Mouse (Mus musculus) heart, embryonic 14.5 days (tissue): ENCODE data around the gene Ccdc187. TPM values are rescaled to one million over a fixed set of nuclear protein-coding genes. Genes with fewer than 3 reads are reported as not detected.

ENCODE experiments used
- ATAC-seq: fragments of 200-750 bp; cut with Nextera tagmentation; 2 replicates; pipeline ENCODE4 v1.8.0; 2017; ENCODE audit warnings: low read depth, moderate TSS enrichment; ENCODE audit not compliant: insufficient number of reproducible peaks, insufficient read depth, low FRiP score
- H3K27ac ChIP-seq, 2 experiments: fragments of 200-500 bp in 1 of 2; fragments of 300-500 bp in 1 of 2; sonication (generic) in 1 of 2; replicated peaks in 1 of 2; 2 replicates each; pipeline ENCODE4 v1.5.1; 2012 to 2014; ENCODE audit warnings: low read depth in 2 of 2, low read length in 2 of 2, control low read depth in 1 of 2, mild to moderate bottlenecking in 1 of 2, mixed read lengths in 1 of 2; ENCODE audit not compliant: control insufficient read depth in 1 of 2, insufficient read depth in 1 of 2
- H3K27me3 ChIP-seq: fragments of 300-500 bp; sonication (generic); 2 replicates; pipeline ENCODE4 v1.6.1; 2014; ENCODE audit warnings: mild to moderate bottlenecking, low read length, control low read depth; ENCODE audit not compliant: control insufficient read depth, insufficient read depth
- H3K36me3 ChIP-seq: fragments of 300-500 bp; sonication (generic); 2 replicates; pipeline ENCODE4 v1.6.1; 2014; ENCODE audit warnings: mild to moderate bottlenecking, control low read depth, low read length, mixed read lengths; ENCODE audit not compliant: control insufficient read depth, insufficient read depth
- H3K4me1 ChIP-seq, 2 experiments: fragments of 200-500 bp in 1 of 2; fragments of 300-500 bp in 1 of 2; sonication (generic) in 1 of 2; 2 replicates each; pipeline ENCODE4 v1.6.1; 2012 to 2014; ENCODE audit warnings: low read length in 2 of 2, control low read depth in 1 of 2, mixed read lengths in 1 of 2; ENCODE audit not compliant: control insufficient read depth in 2 of 2, insufficient read depth in 2 of 2
- H3K4me2 ChIP-seq: fragments of 300-500 bp; sonication (generic); 2 replicates; pipeline ENCODE4 v1.6.1; 2014; ENCODE audit warnings: mild to moderate bottlenecking, low read length
- H3K4me3 ChIP-seq, 2 experiments: fragments of 200-500 bp in 1 of 2; fragments of 300-500 bp in 1 of 2; sonication (generic) in 1 of 2; 2 replicates each; pipeline ENCODE4 v1.5.1; 2012 to 2014; ENCODE audit warnings: low read length in 2 of 2, mild to moderate bottlenecking in 2 of 2, control low read depth in 1 of 2, low read depth in 1 of 2, moderate library complexity in 1 of 2; ENCODE audit not compliant: control insufficient read depth in 1 of 2, insufficient read depth in 1 of 2
- H3K9ac ChIP-seq: fragments of 300-500 bp; sonication (generic); 2 replicates; pipeline ENCODE4 v1.6.1; 2014; ENCODE audit warnings: mild to moderate bottlenecking, low read length
- H3K9me3 ChIP-seq: fragments of 300-500 bp; sonication (generic); 2 replicates; pipeline ENCODE4 v1.6.1; 2016; ENCODE audit warnings: low read length, control low read depth; ENCODE audit not compliant: control insufficient read depth
- WGBS: fragments of 180-500 bp; shearing (Covaris S2); extraction: QIAGEN DNeasy Blood & Tissue Kit; methylation state at CpG from one replicate; pipeline ENCODE4 v1.1.7; 2014; 5-methylcytosine and 5-hydroxymethylcytosine counted together
- polyA plus RNA-seq: library from polyadenylated mRNA; unstranded; fragments of >200 nt; fragmentation: Nextera tagmentation; extraction: Ambion mirVana; gene quantifications from 2 replicates; pipeline ENCODE4 v1.2.1, GENCODE M21; 2014

The Ccdc187 gene
- polyA plus RNA-seq, 1 experiment from 2014 or later: 0.16 TPM

DNA sequence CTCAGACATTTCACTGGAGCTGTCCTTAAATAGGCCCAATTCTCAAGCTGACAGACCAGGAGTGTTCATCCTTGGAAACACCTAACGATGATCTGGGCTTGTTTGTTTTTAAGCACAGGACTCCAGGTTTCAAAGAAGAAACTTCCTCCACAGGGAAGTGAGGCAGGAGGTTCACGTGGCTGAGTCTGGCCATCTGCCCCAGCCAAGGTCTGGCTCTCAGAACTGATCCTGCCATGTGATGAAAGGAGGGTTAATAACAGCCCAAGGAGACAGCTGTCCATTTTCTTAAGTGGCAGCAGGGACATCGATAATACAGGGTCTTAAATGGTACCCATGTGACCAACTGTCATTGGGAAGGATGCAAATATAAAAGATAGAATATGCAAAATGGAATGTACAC is 84.8 kb downstream of the Ccdc187 start:
- 85% methylated on average over 3 of the region's 3 CpGs for WGBS

DNA sequence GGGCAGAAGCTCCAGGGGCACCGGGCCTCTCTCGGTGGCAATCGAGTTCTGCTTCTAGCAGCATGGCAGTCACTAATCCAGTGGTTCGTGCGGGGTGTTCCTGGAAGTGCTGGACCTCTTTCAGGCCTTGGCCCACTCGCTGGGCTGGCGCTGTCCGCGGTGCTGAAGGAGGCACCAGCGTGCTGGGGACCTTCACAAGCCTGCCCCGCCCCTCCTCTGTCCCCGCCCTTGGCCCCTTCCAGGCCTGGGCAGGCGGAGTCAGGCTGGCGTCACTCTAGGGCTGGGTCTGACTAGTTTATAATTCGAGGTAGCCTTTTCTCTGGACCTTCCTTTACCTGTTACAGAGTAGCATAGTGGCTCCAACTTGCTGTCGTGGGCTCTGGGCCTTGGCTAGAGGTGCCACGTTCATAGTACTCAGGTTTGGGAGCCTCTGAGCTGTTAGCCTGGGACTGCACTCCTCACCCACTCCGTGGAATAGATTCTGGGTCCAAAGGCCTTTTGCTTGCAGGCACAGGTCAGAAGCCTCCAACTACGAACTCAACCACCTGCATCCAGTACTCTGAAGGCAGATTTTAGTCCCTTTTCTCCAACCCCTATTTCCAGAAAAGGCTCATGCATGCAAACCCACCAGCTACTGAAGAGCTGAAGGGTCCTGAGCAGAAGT is 86.1 kb downstream of the Ccdc187 start, which contains the start of gene Lhx3:
Gene Lhx3 (minus strand): TSS at position 164 of the 664 bp plus-strand sequence.
- peaks cover 37% of the 10 kb centered on the region for H3K36me3 ChIP-seq
- WGBS: 6% methylated on average over 18 of the region's 19 CpGs
- H3K27ac ChIP-seq: no peak within 1 kb of the TSS
- H3K9ac ChIP-seq: no peak within 1 kb of the TSS
- peaks cover 48% of the 10 kb centered on the region for H3K27me3 ChIP-seq
- no peaks in the 10 kb centered on the region for H3K9me3 ChIP-seq
- peak; percentile 64; the same call in 1 of the 2 replicates for ATAC-seq
- H3K4me2 ChIP-seq: no peak within 1 kb of the TSS
- H3K4me1 ChIP-seq: no peaks in the 10 kb centered on the region; a peak in 1 of 4 replicates
- no peak within 1 kb of the TSS for H3K4me3 ChIP-seq

More for the DNA sequence above, 84.8 kb downstream of the Ccdc187 start:
- no peak for ATAC-seq
- peaks cover 43% of the 10 kb centered on the region for H3K36me3 ChIP-seq
- no peaks in the 10 kb centered on the region for H3K9me3 ChIP-seq
- H3K4me2 ChIP-seq: no peak overlapping the region
- H3K4me3 ChIP-seq: no peak overlapping the region
- no peak overlapping the region for H3K9ac ChIP-seq
- no peak overlapping the region for H3K27ac ChIP-seq
- H3K4me1 ChIP-seq: peaks cover 0 to 1% of the 10 kb centered on the region in 2 experiments; a peak in 2 of 4 replicates
- peaks cover 34% of the 10 kb centered on the region for H3K27me3 ChIP-seq

DNA sequence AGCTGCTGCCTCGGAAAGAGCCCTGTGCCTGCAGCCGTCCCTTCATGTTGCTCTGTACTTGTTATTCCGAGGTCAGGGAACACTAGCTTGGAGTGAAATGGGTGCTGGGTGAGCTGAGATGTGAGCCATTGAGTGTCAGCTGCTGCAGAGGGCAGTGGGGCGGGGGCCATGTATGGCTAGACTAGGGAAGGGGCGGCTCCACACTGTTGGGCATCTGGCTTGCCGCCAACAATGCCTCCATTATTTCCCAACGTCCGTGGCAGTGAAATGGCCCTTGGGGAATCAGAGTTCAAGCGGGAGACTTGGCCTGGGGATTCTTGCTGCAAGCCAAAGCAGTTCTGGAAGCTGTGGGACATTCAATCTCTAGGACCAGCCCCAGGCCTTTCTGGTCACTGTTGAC is 86.8 kb downstream of the Ccdc187 start:
- 13% methylated on average over 9 of the region's 9 CpGs for WGBS
- H3K9ac ChIP-seq: no peak overlapping the region
- peaks cover 31% of the 10 kb centered on the region for H3K36me3 ChIP-seq
- H3K4me2 ChIP-seq: no peak overlapping the region
- H3K4me1 ChIP-seq: peaks cover 0 to 3% of the 10 kb centered on the region in 2 experiments; a peak in 2 of 4 replicates
- H3K9me3 ChIP-seq: no peaks in the 10 kb centered on the region
- H3K4me3 ChIP-seq: no peak overlapping the region
- ATAC-seq: no peak
- H3K27ac ChIP-seq: no peak overlapping the region
- peaks cover 54% of the 10 kb centered on the region for H3K27me3 ChIP-seq

DNA sequence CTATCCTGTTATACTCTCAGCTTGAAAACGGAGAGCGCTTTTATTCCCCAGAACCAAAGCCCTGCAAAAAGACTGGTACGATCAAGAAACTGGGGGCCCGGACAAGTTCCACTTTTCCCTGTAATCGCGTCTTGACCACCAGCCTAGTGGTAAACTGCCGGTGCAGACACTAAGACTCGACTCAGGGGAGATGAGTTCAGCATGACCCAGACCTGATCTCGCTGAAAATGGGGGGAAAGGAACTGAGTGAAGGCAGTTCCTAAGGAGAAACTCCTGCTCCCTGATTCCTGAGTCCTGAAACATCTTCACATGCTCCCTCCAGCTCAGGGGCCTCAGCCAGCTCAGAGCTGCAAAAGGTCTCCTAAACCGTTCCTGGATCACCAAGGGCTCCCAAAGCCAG is 88.6 kb downstream of the Ccdc187 start:
- no peak overlapping the region for H3K4me2 ChIP-seq
- H3K9ac ChIP-seq: no peak overlapping the region
- no peak overlapping the region for H3K4me3 ChIP-seq
- H3K36me3 ChIP-seq: peaks cover 13% of the 10 kb centered on the region
- peaks cover 72% of the 10 kb centered on the region for H3K27me3 ChIP-seq
- ATAC-seq: no peak
- no peaks in the 10 kb centered on the region for H3K9me3 ChIP-seq
- peaks cover 0 to 3% of the 10 kb centered on the region in 2 experiments; a peak in 2 of 4 replicates for H3K4me1 ChIP-seq
- no peak overlapping the region for H3K27ac ChIP-seq
- WGBS: 17% methylated on average over 10 of the region's 10 CpGs

DNA sequence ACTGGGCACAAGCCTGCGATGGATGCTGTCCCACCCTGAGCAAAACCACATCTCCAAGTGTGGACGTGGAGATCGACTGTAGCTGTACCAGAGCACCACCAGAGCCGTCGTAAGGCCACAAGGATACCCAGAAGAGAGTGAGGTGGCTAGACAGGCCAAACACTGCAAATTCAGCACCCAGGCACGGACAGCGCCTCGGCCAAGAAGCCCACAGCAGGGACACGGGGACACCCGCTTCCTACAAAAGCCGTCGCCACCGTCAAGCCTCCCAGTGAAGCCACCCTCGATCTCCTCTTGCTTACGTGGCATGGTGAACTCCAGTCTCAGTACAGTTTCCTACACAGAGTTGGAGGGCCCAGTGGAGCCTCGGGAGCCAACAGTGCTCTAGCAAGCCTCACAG is 89.2 kb downstream of the Ccdc187 start:
- Histone ChIP-seq H3K4me3 (no peak overlapping the region), H3K9ac (no peak overlapping the region), H3K27me3 (peaks cover 79% of the 10 kb centered on the region), H3K4me1 (peaks cover 0 to 3% of the 10 kb centered on the region in 2 experiments; a peak in 2 of 4 replicates), H3K27ac (no peak overlapping the region), H3K9me3 (no peaks in the 10 kb centered on the region), H3K4me2 (no peak overlapping the region), H3K36me3 (peaks cover 6% of the 10 kb centered on the region; the same call in 1 of the 2 replicates)
- WGBS: 2% methylated on average over 16 of the region's 16 CpGs
- no peak for ATAC-seq

DNA sequence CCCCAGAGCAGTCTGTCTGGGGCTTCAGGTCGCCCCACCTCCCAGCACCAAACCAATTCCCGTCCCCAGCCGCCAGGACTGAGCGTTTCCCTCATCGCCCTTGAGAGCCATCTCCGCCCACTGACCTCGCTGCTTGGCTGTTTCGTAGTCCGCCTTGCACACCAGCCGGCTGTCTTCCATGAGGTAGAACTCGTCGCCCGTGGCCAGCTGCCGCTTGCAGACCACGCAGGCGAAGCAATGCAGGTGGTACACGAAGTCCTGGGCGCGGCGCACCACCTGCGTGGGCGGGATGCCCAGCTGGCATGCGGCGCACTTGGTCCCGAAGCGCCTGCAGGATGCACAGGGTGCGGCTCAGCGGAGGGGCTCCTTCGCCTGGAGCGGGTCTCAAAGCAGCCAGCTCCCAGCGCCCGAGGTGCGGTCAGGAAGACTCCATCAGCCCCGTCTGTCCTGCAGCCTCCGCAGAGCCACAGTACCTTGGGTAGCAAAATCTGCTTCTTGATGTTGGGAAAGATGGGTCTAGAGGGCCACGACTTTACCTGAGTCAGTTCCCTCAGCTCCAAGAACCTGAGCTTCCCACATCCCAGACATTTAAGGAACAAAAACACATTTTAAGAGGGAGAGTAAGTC is 91.4 kb downstream of the Ccdc187 start:
- Histone ChIP-seq H3K27ac (no peak overlapping the region), H3K4me3 (no peak overlapping the region), H3K9ac (no peak overlapping the region), H3K36me3 (no peaks in the 10 kb centered on the region), H3K27me3 (peaks cover 100% of the 10 kb centered on the region), H3K4me2 (no peak overlapping the region), H3K9me3 (no peaks in the 10 kb centered on the region), H3K4me1 (peaks cover 7 to 11% of the 10 kb centered on the region in 2 experiments)
- under 1% methylated on average over 36 of the region's 36 CpGs for WGBS
- ATAC-seq: no peak

DNA sequence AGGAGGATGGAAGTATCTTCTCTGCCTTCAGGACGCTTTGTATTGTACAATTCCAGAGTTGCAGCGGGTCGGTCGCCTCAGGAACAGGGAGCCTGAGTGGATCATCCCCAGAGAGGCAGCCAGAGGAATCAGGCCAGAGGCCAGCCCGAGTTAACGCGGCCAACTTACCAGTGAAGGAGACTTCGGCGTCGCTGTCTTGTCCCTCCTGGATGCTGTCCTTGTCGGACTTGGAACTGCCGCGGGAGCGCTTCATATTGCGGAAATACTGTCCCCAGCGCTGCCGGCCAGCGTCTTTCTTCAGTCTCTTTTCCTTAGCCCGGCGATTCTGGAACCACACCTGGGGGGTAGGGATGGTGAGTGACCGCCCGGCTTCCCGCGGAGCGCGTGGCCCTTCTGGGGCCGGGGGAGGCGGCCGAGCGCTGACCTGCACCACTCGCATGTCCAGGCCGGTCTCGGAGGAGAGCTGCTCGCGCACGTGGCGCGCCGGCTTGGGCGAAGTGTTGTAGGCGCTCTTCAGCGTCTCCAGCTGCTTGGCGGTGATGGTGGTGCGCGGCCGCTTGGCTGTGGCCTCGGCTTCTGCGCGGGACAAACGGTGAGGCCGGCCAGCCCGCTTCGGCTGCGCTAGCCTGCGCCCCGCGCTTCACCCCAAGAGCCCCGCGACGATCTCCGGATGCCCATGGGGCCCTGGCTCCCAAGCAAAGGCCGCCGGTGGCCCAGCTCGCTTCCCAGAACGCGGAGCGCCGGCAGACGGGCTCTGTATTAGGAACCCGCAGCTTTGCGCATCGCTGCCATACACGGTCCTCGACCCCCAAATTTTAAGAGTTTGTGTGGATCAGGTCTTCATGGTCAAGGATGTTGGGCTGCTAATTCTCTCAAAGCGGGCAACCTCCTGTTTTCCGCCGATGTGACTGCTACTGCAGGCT is 92.2 kb downstream of the Ccdc187 start:
- under 1% methylated on average over 75 of the region's 77 CpGs for WGBS
- Histone ChIP-seq H3K27me3 (peaks cover 100% of the 10 kb centered on the region), H3K4me3 (peak overlapping the region in 1 of 2 experiments; percentile 11; a peak in 1 of 4 replicates), H3K9me3 (no peaks in the 10 kb centered on the region), H3K9ac (no peak overlapping the region), H3K27ac (no peak overlapping the region), H3K36me3 (no peaks in the 10 kb centered on the region), H3K4me1 (peaks cover 8 to 14% of the 10 kb centered on the region in 2 experiments), H3K4me2 (no peak overlapping the region)
- ATAC-seq: no peak
